Mouse (Mus musculus): Measurements from ENCODE around the gene Samd5. TPM values are rescaled to one million over a fixed set of nuclear protein-coding genes. Genes with fewer than 3 reads are reported as not detected.
A peak's percentile ranks its signal among the peaks of the same experiment; 100 is the strongest.

Gene Samd5
- polyA plus RNA-seq, 1 experiment from 2014 or later, result 5.4 TPM

- Histone ChIP-seq H3K4me2 (ENCODE audit: low read depth, low read length) (no peak overlapping the region), H3K9ac (ENCODE audit: low read length) (no peak overlapping the region), H3K27ac (ENCODE audit: low read length) (no peak overlapping the region), H3K4me1 (ENCODE audit: control insufficient read depth, insufficient read depth, low read length) (peaks cover 4% of the 10 kb centered on the region; the same call in 1 of the 2 replicates), H3K27me3 (ENCODE audit: control insufficient read depth, insufficient read depth, low read length) (no peaks in the 10 kb centered on the region), H3K4me3 (replicated peaks; ENCODE audit: low read length) (no peak overlapping the region), H3K9me3 (replicated peaks; ENCODE audit: control insufficient read depth, low read length) (no peaks in the 10 kb centered on the region), H3K36me3 (ENCODE audit: control insufficient read depth, insufficient read depth, low read length) (no peaks in the 10 kb centered on the region)
- no peak for ATAC-seq (ENCODE audit: insufficient read depth, low FRiP score)
- WGBS, result 86% methylated on average over 6 of the region's 6 CpGs
These were observed 4.7 kb downstream of the Samd5 start for GRCm38 (mm10) chr10:9670351-9670750.

GRCm38 (mm10) chr10:9668791-9669190 lies 6.2 kb downstream of the Samd5 start:
- Histone ChIP-seq H3K9me3 (replicated peaks; ENCODE audit: control insufficient read depth, low read length) (no peaks in the 10 kb centered on the region), H3K9ac (ENCODE audit: low read length) (no peak overlapping the region), H3K4me1 (ENCODE audit: control insufficient read depth, insufficient read depth, low read length) (no peaks in the 10 kb centered on the region), H3K36me3 (ENCODE audit: control insufficient read depth, insufficient read depth, low read length) (no peaks in the 10 kb centered on the region), H3K27ac (ENCODE audit: low read length) (no peak overlapping the region), H3K27me3 (ENCODE audit: control insufficient read depth, insufficient read depth, low read length) (no peaks in the 10 kb centered on the region), H3K4me3 (replicated peaks; ENCODE audit: low read length) (no peak overlapping the region), H3K4me2 (ENCODE audit: low read depth, low read length) (no peak overlapping the region)
- no peak for ATAC-seq (ENCODE audit: insufficient read depth, low FRiP score)
- 69% methylated on average over 4 of the region's 4 CpGs for WGBS

GRCm38 (mm10) chr10:9652946-9653345 lies 22.1 kb downstream of the Samd5 start:
- Histone ChIP-seq H3K36me3 (ENCODE audit: control insufficient read depth, insufficient read depth, low read length) (no peaks in the 10 kb centered on the region), H3K4me3 (replicated peaks; ENCODE audit: low read length) (no peak overlapping the region), H3K27me3 (ENCODE audit: control insufficient read depth, insufficient read depth, low read length) (no peaks in the 10 kb centered on the region), H3K9me3 (replicated peaks; ENCODE audit: control insufficient read depth, low read length) (no peaks in the 10 kb centered on the region), H3K4me2 (ENCODE audit: low read depth, low read length) (no peak overlapping the region), H3K4me1 (ENCODE audit: control insufficient read depth, insufficient read depth, low read length) (peaks cover 6% of the 10 kb centered on the region), H3K27ac (ENCODE audit: low read length) (no peak overlapping the region), H3K9ac (ENCODE audit: low read length) (no peak overlapping the region)
- WGBS, result 86% methylated on average over 5 of the region's 5 CpGs
- no peak for ATAC-seq (ENCODE audit: insufficient read depth, low FRiP score)

GRCm38 (mm10) chr10:9650050-9650825 lies 24.8 kb downstream of the Samd5 start:
- 31% methylated on average over 6 of the region's 6 CpGs for WGBS
- Histone ChIP-seq H3K9ac (ENCODE audit: low read length) (no peak overlapping the region), H3K36me3 (ENCODE audit: control insufficient read depth, insufficient read depth, low read length) (no peaks in the 10 kb centered on the region), H3K27me3 (ENCODE audit: control insufficient read depth, insufficient read depth, low read length) (no peaks in the 10 kb centered on the region), H3K9me3 (replicated peaks; ENCODE audit: control insufficient read depth, low read length) (no peaks in the 10 kb centered on the region), H3K4me2 (ENCODE audit: low read depth, low read length) (no peak overlapping the region), H3K27ac (ENCODE audit: low read length) (no peak overlapping the region), H3K4me1 (ENCODE audit: control insufficient read depth, insufficient read depth, low read length) (peaks cover 6% of the 10 kb centered on the region), H3K4me3 (replicated peaks; ENCODE audit: low read length) (no peak overlapping the region)
- ATAC-seq (ENCODE audit: insufficient read depth, low FRiP score), result 0 out of 2 replicates have a peak, but pooled peaks have one; percentile 13

- Histone ChIP-seq H3K27ac (ENCODE audit: low read length) (no peak overlapping the region; the same call in 1 of the 2 replicates), H3K4me2 (ENCODE audit: low read depth, low read length) (no peak overlapping the region), H3K4me3 (replicated peaks; ENCODE audit: low read length) (no peak overlapping the region), H3K9me3 (replicated peaks; ENCODE audit: control insufficient read depth, low read length) (no peaks in the 10 kb centered on the region), H3K27me3 (ENCODE audit: control insufficient read depth, insufficient read depth, low read length) (no peaks in the 10 kb centered on the region), H3K36me3 (ENCODE audit: control insufficient read depth, insufficient read depth, low read length) (no peaks in the 10 kb centered on the region), H3K9ac (ENCODE audit: low read length) (no peak overlapping the region), H3K4me1 (ENCODE audit: control insufficient read depth, insufficient read depth, low read length) (peaks cover 6% of the 10 kb centered on the region)
- ATAC-seq (ENCODE audit: insufficient read depth, low FRiP score), result no peak
- 45% methylated on average over 2 of the region's 2 CpGs for WGBS
These were observed 26.5 kb downstream of the Samd5 start for GRCm38 (mm10) chr10:9648464-9648863.

- Histone ChIP-seq H3K4me3 (replicated peaks; ENCODE audit: low read length) (no peak overlapping the region), H3K4me2 (ENCODE audit: low read depth, low read length) (no peak overlapping the region), H3K36me3 (ENCODE audit: control insufficient read depth, insufficient read depth, low read length) (no peaks in the 10 kb centered on the region), H3K9ac (ENCODE audit: low read length) (no peak overlapping the region), H3K4me1 (ENCODE audit: control insufficient read depth, insufficient read depth, low read length) (peaks cover 6% of the 10 kb centered on the region), H3K27ac (ENCODE audit: low read length) (no peak overlapping the region), H3K9me3 (replicated peaks; ENCODE audit: control insufficient read depth, low read length) (no peaks in the 10 kb centered on the region), H3K27me3 (ENCODE audit: control insufficient read depth, insufficient read depth, low read length) (no peaks in the 10 kb centered on the region)
- 66% methylated on average over 6 of the region's 6 CpGs for WGBS
- no peak for ATAC-seq (ENCODE audit: insufficient read depth, low FRiP score)
These were observed 27.3 kb downstream of the Samd5 start for GRCm38 (mm10) chr10:9647741-9648140.

GRCm38 (mm10) chr10:9646391-9646790 lies 28.6 kb downstream of the Samd5 start:
- H3K4me2 ChIP-seq (ENCODE audit: low read depth, low read length), result no peak overlapping the region
- no peak overlapping the region for H3K4me3 ChIP-seq (replicated peaks; ENCODE audit: low read length)
- H3K9ac ChIP-seq (ENCODE audit: low read length), result no peak overlapping the region
- no peaks in the 10 kb centered on the region for H3K27me3 ChIP-seq (ENCODE audit: control insufficient read depth, insufficient read depth, low read length)
- H3K4me1 ChIP-seq (ENCODE audit: control insufficient read depth, insufficient read depth, low read length), result peaks cover 6% of the 10 kb centered on the region
- no peak overlapping the region for H3K27ac ChIP-seq (ENCODE audit: low read length)
- H3K36me3 ChIP-seq (ENCODE audit: control insufficient read depth, insufficient read depth, low read length), result no peaks in the 10 kb centered on the region
- 73% methylated on average over 3 of the region's 3 CpGs for WGBS
- no peak for ATAC-seq (ENCODE audit: insufficient read depth, low FRiP score)
- H3K9me3 ChIP-seq (replicated peaks; ENCODE audit: control insufficient read depth, low read length), result no peaks in the 10 kb centered on the region

- no peaks in the 10 kb centered on the region; the same call in 1 of the 2 replicates for H3K4me1 ChIP-seq (ENCODE audit: control insufficient read depth, insufficient read depth, low read length)
- H3K27me3 ChIP-seq (ENCODE audit: control insufficient read depth, insufficient read depth, low read length), result no peaks in the 10 kb centered on the region
- H3K4me3 ChIP-seq (replicated peaks; ENCODE audit: low read length), result no peak overlapping the region
- H3K9me3 ChIP-seq (replicated peaks; ENCODE audit: control insufficient read depth, low read length), result no peaks in the 10 kb centered on the region
- no peaks in the 10 kb centered on the region for H3K36me3 ChIP-seq (ENCODE audit: control insufficient read depth, insufficient read depth, low read length)
- ATAC-seq (ENCODE audit: insufficient read depth, low FRiP score), result no peak
- H3K27ac ChIP-seq (ENCODE audit: low read length), result no peak overlapping the region
- no peak overlapping the region for H3K4me2 ChIP-seq (ENCODE audit: low read depth, low read length)
- H3K9ac ChIP-seq (ENCODE audit: low read length), result no peak overlapping the region
- WGBS, result 74% methylated on average over 6 of the region's 6 CpGs
These were observed 31.5 kb downstream of the Samd5 start for GRCm38 (mm10) chr10:9643531-9643930.

- Histone ChIP-seq H3K27me3 (ENCODE audit: control insufficient read depth, insufficient read depth, low read length) (no peaks in the 10 kb centered on the region), H3K36me3 (ENCODE audit: control insufficient read depth, insufficient read depth, low read length) (no peaks in the 10 kb centered on the region), H3K27ac (ENCODE audit: low read length) (no peak overlapping the region), H3K9ac (ENCODE audit: low read length) (no peak overlapping the region), H3K4me3 (replicated peaks; ENCODE audit: low read length) (no peak overlapping the region), H3K4me2 (ENCODE audit: low read depth, low read length) (no peak overlapping the region), H3K4me1 (ENCODE audit: control insufficient read depth, insufficient read depth, low read length) (no peaks in the 10 kb centered on the region), H3K9me3 (replicated peaks; ENCODE audit: control insufficient read depth, low read length) (no peaks in the 10 kb centered on the region)
- ATAC-seq (ENCODE audit: insufficient read depth, low FRiP score), result no peak
- 89% methylated on average over 4 of the region's 4 CpGs for WGBS
These were observed 32.9 kb downstream of the Samd5 start for GRCm38 (mm10) chr10:9642077-9642476.
